Mouse (Mus musculus): ENCODE measurements around the gene Gm7534. TPM values are rescaled to one million over a fixed set of nuclear protein-coding genes. Genes with fewer than 3 reads are reported as not detected.

The Gm7534 gene
- polyA plus RNA-seq, 2 experiments: not detected

DNA sequence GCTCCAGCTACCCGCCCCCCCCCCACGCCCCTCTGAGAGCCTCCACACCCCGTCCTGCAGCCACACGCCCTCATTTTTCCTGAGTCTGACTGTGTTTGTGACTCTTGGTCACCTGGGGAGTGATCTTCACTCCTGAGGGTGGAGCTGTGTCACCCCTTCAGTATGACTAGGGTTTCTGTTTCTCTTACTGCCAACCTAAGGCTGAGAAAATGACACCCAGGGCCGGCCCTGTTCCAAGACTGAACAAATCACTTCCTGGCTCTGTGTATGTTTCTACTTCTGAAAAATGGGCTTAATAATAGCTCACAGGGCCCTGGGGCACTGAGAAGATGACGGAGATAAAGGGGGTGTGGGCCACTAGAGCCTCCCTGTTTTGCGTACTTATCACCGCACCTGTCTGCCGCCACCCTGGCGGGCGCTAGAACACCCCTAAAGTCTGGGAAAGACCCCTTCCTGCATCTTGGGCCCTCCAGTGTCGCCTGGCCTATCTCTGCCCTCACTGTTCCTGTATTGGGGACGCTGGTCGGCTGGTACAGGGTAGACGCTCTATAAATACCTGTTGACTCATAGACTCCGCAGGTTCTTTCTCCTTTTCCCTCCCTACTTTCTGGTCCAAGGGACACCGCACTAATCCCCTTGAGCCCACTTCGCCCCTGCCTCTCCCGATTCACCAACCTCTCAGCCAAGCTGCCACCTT, 34.9 kb upstream of the Gm7534 start:
- Histone ChIP-seq H3K4me3 (ENCODE audit: insufficient read depth in 1 of 2, low read depth in 2 of 2, low read length in 2 of 2) (no peak overlapping the region), H3K9ac (replicated peaks) (no peak overlapping the region), H3K4me2 (ENCODE audit: low read depth) (peak overlapping the region; percentile 9; the same call in 1 of the 2 replicates), H3K36me3 (replicated peaks; ENCODE audit: control insufficient read depth, insufficient read depth, low read depth) (no peaks in the 10 kb centered on the region), H3K27me3 (ENCODE audit: control insufficient read depth, insufficient read depth, low read length) (peaks cover 2% of the 10 kb centered on the region; the same call in 1 of the 2 replicates), H3K4me1 (replicated peaks; ENCODE audit: control insufficient read depth in 2 of 2, insufficient read depth in 2 of 2, low read length in 1 of 2) (peaks cover 0 to 3% of the 10 kb centered on the region in 2 experiments; a peak in 2 of 4 replicates), H3K27ac (no peak overlapping the region), H3K9me3 (ENCODE audit: control insufficient read depth, low read length) (no peaks in the 10 kb centered on the region)
- no peak for ATAC-seq (ENCODE audit: insufficient read depth)
- no peak for DNase-seq (ENCODE audit: low read depth in 3 of 3, low spot score in 3 of 3)
- WGBS (ENCODE audit: insufficient replicate concordance): 24% methylated on average over 19 of the region's 19 CpGs
- TF ChIP-seq EP300 (IDR thresholded peaks at IDR 0.05; ENCODE audit: low read depth): no peak
- TF ChIP-seq CTCF (IDR thresholded peaks at IDR 0.05; ENCODE audit: low read depth): no peak

DNA sequence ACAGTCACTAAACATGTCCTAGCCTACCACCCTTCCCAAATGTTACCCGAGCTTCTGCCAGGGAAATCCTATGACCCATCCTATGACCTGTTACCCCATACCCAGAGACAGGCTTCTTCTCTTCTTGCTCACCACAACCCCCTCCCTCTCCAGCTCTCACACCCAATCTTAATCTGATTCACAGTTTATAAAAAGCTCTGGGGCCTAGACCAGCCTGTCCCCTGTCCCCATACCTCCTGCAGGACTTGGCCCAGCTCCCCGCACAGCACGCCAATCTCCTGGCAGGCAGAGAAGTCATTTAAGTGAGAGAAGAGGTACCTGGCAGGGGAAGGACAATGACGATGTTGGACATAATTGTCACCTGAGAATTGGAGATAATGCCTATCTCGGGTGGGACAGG, 32.1 kb upstream of the Gm7534 start:
- H3K4me3 ChIP-seq (ENCODE audit: insufficient read depth in 1 of 2, low read depth in 2 of 2, low read length in 2 of 2): no peak overlapping the region
- no peak for DNase-seq (ENCODE audit: low read depth in 3 of 3, low spot score in 3 of 3)
- no peaks in the 10 kb centered on the region for H3K36me3 ChIP-seq (replicated peaks; ENCODE audit: control insufficient read depth, insufficient read depth, low read depth)
- no peaks in the 10 kb centered on the region for H3K9me3 ChIP-seq (ENCODE audit: control insufficient read depth, low read length)
- H3K27me3 ChIP-seq (ENCODE audit: control insufficient read depth, insufficient read depth, low read length): peaks cover 2% of the 10 kb centered on the region; the same call in 1 of the 2 replicates
- no peak for ATAC-seq (ENCODE audit: insufficient read depth)
- H3K9ac ChIP-seq (replicated peaks): no peak overlapping the region
- H3K4me2 ChIP-seq (ENCODE audit: low read depth): no peak overlapping the region
- TF ChIP-seq EP300 (IDR thresholded peaks at IDR 0.05; ENCODE audit: low read depth): no peak
- no peak for TF ChIP-seq CTCF (IDR thresholded peaks at IDR 0.05; ENCODE audit: low read depth)
- 48% methylated on average over 5 of the region's 5 CpGs for WGBS (ENCODE audit: insufficient replicate concordance)
- H3K4me1 ChIP-seq (replicated peaks; ENCODE audit: control insufficient read depth in 2 of 2, insufficient read depth in 2 of 2, low read length in 1 of 2): peaks cover 0 to 3% of the 10 kb centered on the region in 2 experiments; a peak in 2 of 4 replicates
- H3K27ac ChIP-seq: no peak overlapping the region

DNA sequence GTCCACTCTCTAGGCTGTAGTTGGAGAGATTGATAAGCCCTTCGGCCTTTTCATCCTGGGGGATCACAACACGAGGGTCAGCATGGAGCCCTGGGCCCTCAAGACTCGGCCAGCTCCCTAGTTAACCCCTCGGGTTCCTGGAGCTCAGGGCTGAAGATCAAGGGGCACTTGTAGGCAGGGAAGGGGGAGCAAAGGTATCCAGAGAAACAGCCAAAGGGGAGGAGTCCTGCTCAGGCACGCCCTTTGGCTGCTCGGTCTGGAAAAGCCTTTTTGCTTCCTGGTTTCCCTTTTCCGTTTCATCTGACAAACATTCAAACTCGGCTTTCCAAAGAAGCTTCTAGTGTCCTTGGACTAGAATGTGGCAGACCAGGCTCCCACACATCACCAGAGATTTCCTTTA, 27.6 kb upstream of the Gm7534 start:
- no peak for ATAC-seq (ENCODE audit: insufficient read depth)
- no peaks in the 10 kb centered on the region for H3K27me3 ChIP-seq (ENCODE audit: control insufficient read depth, insufficient read depth, low read length)
- H3K4me2 ChIP-seq (ENCODE audit: low read depth): no peak overlapping the region
- H3K4me1 ChIP-seq (replicated peaks; ENCODE audit: control insufficient read depth in 2 of 2, insufficient read depth in 2 of 2, low read length in 1 of 2): no peaks in the 10 kb centered on the region
- H3K4me3 ChIP-seq (ENCODE audit: insufficient read depth in 1 of 2, low read depth in 2 of 2, low read length in 2 of 2): no peak overlapping the region
- no peak overlapping the region for H3K27ac ChIP-seq
- no peak for DNase-seq (ENCODE audit: low read depth in 3 of 3, low spot score in 3 of 3)
- no peak overlapping the region for H3K9ac ChIP-seq (replicated peaks)
- TF ChIP-seq EP300 (IDR thresholded peaks at IDR 0.05; ENCODE audit: low read depth): no peak
- no peak for TF ChIP-seq CTCF (IDR thresholded peaks at IDR 0.05; ENCODE audit: low read depth)
- no peaks in the 10 kb centered on the region for H3K9me3 ChIP-seq (ENCODE audit: control insufficient read depth, low read length)
- H3K36me3 ChIP-seq (replicated peaks; ENCODE audit: control insufficient read depth, insufficient read depth, low read depth): no peaks in the 10 kb centered on the region
- WGBS (ENCODE audit: insufficient replicate concordance): 36% methylated on average over 8 of the region's 8 CpGs

DNA sequence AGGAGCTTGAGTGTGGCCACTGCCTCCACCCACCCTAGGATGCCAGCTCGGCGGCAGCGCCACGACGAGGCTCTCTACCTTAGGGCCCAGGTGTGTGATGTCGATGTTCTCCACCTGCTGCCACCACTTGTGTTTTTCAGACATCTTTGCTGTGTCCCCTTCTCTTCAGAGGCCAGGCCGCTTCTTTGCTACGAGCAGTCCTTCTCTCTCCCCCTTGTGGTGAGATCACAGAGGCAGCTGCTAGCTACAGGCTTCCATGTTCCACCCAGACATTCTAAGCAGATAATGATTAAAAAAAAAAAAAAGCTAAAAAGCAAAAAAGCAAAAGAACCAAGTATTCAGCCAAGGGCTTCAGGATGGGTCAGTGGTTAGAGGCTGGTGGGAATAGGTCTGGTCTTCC, 24.4 kb upstream of the Gm7534 start, which contains the start of gene Catsper4:
Gene Catsper4 (minus strand): TSS at position 190 of the 400 bp plus-strand sequence.
- no peak within 1 kb of the TSS for H3K4me2 ChIP-seq (ENCODE audit: low read depth)
- no peaks in the 10 kb centered on the region for H3K36me3 ChIP-seq (replicated peaks; ENCODE audit: control insufficient read depth, insufficient read depth, low read depth)
- peaks cover 0 to 4% of the 10 kb centered on the region in 2 experiments; a peak in 1 of 4 replicates for H3K4me1 ChIP-seq (replicated peaks; ENCODE audit: control insufficient read depth in 2 of 2, insufficient read depth in 2 of 2, low read length in 1 of 2)
- no peaks in the 10 kb centered on the region for H3K9me3 ChIP-seq (ENCODE audit: control insufficient read depth, low read length)
- no peak within 1 kb of the TSS for H3K4me3 ChIP-seq (ENCODE audit: insufficient read depth in 1 of 2, low read depth in 2 of 2, low read length in 2 of 2)
- 58% methylated on average over 8 of the region's 8 CpGs for WGBS (ENCODE audit: insufficient replicate concordance)
- no peak within 1 kb of the TSS for H3K9ac ChIP-seq (replicated peaks)
- ATAC-seq (ENCODE audit: insufficient read depth) (no peak), DNase-seq (ENCODE audit: low read depth in 3 of 3, low spot score in 3 of 3) (no peak)
- TF ChIP-seq CTCF (IDR thresholded peaks at IDR 0.05; ENCODE audit: low read depth) (no peak; the same call in 1 of the 2 replicates), EP300 (IDR thresholded peaks at IDR 0.05; ENCODE audit: low read depth) (no peak)
- no peaks in the 10 kb centered on the region for H3K27me3 ChIP-seq (ENCODE audit: control insufficient read depth, insufficient read depth, low read length)
- H3K27ac ChIP-seq: no peak within 1 kb of the TSS

DNA sequence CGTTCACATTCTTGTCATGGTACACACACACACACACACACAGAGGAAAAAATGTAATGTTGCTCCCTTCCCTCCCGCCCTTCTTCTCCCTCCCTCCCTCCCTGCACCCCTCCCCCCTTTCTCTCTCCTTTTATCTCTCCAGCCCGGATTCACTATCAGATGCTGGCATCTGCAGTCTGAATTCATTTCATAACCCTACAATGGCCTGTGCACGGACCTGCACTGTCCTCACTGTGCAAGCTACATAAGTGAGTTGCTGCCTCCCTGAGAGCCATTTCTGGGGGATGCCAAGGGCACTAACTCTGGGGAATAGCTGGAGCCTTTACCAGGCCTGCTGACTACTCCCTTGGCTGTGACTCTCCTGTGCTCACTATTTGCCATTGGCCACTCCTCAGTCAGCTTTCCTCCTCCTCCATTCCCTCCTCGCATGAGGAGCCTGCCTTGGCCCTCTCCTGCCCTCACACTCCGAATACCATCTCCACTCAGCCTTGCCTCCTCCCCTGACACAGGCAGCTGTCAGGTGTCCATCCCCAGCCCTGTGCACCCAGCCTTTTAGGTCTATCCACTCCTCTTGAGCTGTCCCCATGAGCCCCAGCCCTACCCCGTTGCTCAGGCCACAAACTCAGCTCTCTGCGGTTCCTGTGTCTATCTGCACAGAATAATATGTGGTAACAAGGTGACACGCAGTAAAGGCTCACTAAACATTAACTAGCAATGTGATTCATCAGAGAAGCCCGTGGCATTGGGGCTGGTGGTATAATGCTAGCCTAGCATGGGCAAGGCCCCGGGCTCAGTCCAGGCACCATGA, 20.2 kb upstream of the Gm7534 start:
- Histone ChIP-seq H3K36me3 (replicated peaks; ENCODE audit: control insufficient read depth, insufficient read depth, low read depth) (no peaks in the 10 kb centered on the region), H3K27ac (no peak overlapping the region), H3K9ac (replicated peaks) (no peak overlapping the region), H3K9me3 (ENCODE audit: control insufficient read depth, low read length) (no peaks in the 10 kb centered on the region), H3K4me3 (ENCODE audit: insufficient read depth in 1 of 2, low read depth in 2 of 2, low read length in 2 of 2) (no peak overlapping the region), H3K4me1 (replicated peaks; ENCODE audit: control insufficient read depth in 2 of 2, insufficient read depth in 2 of 2, low read length in 1 of 2) (peaks cover 0 to 4% of the 10 kb centered on the region in 2 experiments; a peak in 1 of 4 replicates), H3K4me2 (ENCODE audit: low read depth) (no peak overlapping the region), H3K27me3 (ENCODE audit: control insufficient read depth, insufficient read depth, low read length) (no peaks in the 10 kb centered on the region)
- DNase-seq (ENCODE audit: low read depth in 3 of 3, low spot score in 3 of 3) (no peak), ATAC-seq (ENCODE audit: insufficient read depth) (peak; percentile 50; the same call in 1 of the 2 replicates)
- 39% methylated on average over 11 of the region's 11 CpGs for WGBS (ENCODE audit: insufficient replicate concordance)
- no peak for TF ChIP-seq EP300 (IDR thresholded peaks at IDR 0.05; ENCODE audit: low read depth)
- no peak for TF ChIP-seq CTCF (IDR thresholded peaks at IDR 0.05; ENCODE audit: low read depth)

All from liver, embryonic 14.5 days (tissue).